Mouse (Mus musculus) small intestine, adult 2 months (tissue): ENCODE measurements at regions not wholly inside any gene's neighbourhood (a gene's known extent, or its start where the extent isn't known, plus 50 kb on each side); places are given as distances from the start of the nearest gene placed in this dataset.

ENCODE experiments used
- CTCF ChIP-seq: fragments of 200-500 bp; IDR thresholded peaks from 2 replicates; pipeline ENCODE4 v1.5.1; 2012; ENCODE audit warnings: low read depth, mild to moderate bottlenecking, control low read depth, inconsistent platforms, low read length, moderate library complexity, mixed read lengths; ENCODE audit not compliant: insufficient replicate concordance, insufficient read length; ENCODE audit errors: extremely low read depth
- POLR2A ChIP-seq: fragments of 200-500 bp; IDR thresholded peaks from 2 replicates; pipeline ENCODE4 v1.6.1; 2012; ENCODE audit warnings: low read depth, mild to moderate bottlenecking, control low read depth, inconsistent platforms, low read length, moderate library complexity

DNA sequence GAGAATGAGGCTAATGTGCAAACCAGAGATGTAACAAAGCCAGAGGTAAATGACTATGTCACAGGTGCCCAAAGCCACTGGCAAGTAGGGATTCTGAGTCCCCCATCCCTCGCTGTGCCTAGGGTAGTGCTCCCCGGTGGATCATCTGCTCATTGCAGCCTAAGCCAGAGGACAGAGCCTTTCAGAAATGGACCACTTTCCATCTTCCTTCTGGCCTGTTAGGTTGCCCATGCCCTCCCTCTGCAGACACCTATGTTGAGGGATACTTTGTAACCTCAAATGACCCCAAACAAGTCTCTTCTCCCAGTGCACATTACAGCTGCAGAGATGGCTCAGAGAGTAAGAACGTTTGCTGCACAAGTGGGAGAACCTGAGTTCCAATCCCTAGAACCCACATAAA is 153.3 kb upstream of the Ctnnb1 start:
- no peak for TF ChIP-seq CTCF
- TF ChIP-seq POLR2A: no peak
